Mouse (Mus musculus) layer of hippocampus, adult 2 months (tissue): Measurements from ENCODE around the gene Nol12. TPM values are rescaled to one million over a fixed set of nuclear protein-coding genes. Genes with fewer than 3 reads are reported as not detected.

ENCODE experiments used
- DNase-seq, 2 experiments: peaks; one replicate each; pipeline ENCODE4 v3.0.0; 2022; ENCODE audit warnings: low spot score in 2 of 2
- H3K27ac ChIP-seq: fragments of 200-600 bp; 2 replicates; pipeline ENCODE4 v1.8.1; 2022
- H3K4me3 ChIP-seq: fragments of 200-600 bp; 2 replicates; pipeline ENCODE4 v1.8.1; 2022; ENCODE audit warnings: mild to moderate bottlenecking
- CTCF ChIP-seq: fragments of 200-600 bp; conservative IDR thresholded peaks from 2 replicates; pipeline ENCODE4 v1.8.1; 2022; ENCODE audit warnings: antibody characterized with exemption, mild to moderate bottlenecking, moderate library complexity
- long read RNA-seq, 2 experiments: library from polyadenylated mRNA; stranded (forward); transcript quantifications; one replicate each; pipeline ENCODE4 v2.0.0; 2021; ENCODE audit warnings: borderline mapping rate in 2 of 2
- total RNA-seq, 2 experiments: library from RNA; stranded (reverse); gene quantifications; 2 replicates each; pipeline ENCODE4 v1.2.3; 2021

Gene Nol12
- 10 to 100 TPM; 41.4 to 41.8 TPM for total RNA-seq
- long read RNA-seq, experiment 1, transcript Nol12-203 (6 exons, 3,721 nt), result major isoform, 14 of 20 reads
- long read RNA-seq, experiment 1, partial matches to known transcripts, result 4 of 20 reads
- long read RNA-seq, experiment 1, other reads (novel, unspliced or antisense), result 2 of 20 reads
- long read RNA-seq, experiment 2, transcript Nol12-203 (6 exons, 3,721 nt), result major isoform, 21 of 30 reads
- long read RNA-seq, experiment 2, partial matches to known transcripts, result 2 of 30 reads
- long read RNA-seq, experiment 2, other reads (novel, unspliced or antisense), result 7 of 30 reads

DNA sequence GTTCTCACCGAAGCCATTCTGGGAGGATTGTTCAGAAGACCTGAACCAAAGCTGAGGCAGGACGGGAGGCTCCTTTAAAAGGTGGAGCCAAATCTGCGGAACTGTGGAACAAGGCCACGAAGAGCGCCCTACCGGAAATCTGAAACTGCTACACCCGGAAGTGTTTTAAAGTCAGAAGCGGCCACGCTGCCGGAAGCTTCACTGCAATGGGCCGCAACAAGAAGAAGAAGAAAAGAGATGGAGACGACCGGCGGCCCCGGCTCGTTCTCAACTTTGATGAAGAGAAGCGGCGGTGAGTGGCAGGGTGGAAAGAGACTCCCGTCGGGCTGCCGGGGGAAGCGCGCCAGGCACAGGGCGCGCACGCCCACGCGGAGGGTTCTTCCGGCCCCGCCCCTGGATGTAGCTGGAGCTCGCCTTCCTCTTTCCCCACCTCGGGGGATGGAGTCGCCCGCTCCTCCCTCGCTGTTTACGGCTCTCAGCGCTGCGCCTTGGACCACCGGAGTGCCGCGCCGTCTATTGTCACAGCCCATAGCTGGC lies at the start of gene Nol12:
Nol12 (plus strand) TSS at position 150 of the 537 bp plus-strand sequence.
- peak within 1 kb of the TSS; percentile 95 for H3K27ac ChIP-seq
- H3K4me3 ChIP-seq, result peak within 1 kb of the TSS; percentile 92
- peak; percentile 60 for TF ChIP-seq CTCF
- peak; percentile 84 to 88 for DNase-seq

DNA sequence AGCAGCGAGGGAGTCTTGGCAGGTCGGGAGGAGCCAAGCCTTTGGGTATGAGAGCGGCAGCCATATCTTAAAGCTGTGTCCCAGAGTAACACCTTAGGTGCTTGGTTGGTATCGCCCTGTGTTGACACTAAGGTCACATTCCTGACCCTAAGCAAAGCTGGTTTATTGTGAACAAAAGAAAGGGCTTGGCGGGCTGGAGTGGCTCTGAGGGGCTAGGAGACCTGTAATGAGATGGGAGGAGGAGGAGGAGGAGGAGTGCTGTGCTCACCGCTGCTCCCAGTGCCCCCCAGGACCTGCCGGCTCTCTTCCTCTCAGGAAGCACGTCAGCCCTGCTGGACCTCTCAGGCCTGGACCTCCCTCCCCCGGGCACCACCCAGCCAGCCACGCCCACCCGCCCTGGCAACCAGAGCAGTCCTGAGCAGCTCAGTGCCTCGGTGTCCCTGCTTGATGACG lies 45.3 kb upstream of the Nol12 start:
- no peak overlapping the region for H3K4me3 ChIP-seq
- no peak for TF ChIP-seq CTCF
- no peak overlapping the region for H3K27ac ChIP-seq
- DNase-seq, result no peak

GRCm38 (mm10) chr15:78892440-78892839 lies 42.3 kb upstream of the Nol12 start:
- Histone ChIP-seq H3K27ac (no peak overlapping the region), H3K4me3 (no peak overlapping the region)
- no peak for DNase-seq
- TF ChIP-seq CTCF, result no peak

DNA sequence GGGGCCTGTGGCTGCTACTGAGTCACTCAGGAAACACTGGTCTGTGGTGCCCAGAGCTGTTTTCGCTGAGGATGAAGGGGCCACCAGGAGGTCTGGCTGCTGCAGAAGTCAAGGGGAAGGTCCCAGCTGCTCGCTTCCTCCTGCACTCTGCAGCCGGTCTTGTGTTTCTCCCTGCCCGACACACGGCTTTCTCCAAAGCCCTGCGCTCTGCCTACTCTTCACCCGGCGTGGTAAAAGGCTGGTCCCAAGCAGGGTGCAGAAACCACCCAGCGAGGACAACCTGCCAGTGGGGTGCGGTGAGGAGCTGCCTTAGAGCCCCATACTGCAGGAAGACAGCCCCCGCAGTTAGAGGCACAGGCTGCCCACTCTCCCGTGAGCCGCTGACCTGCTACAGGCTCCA lies 40.0 kb upstream of the Nol12 start:
- Histone ChIP-seq H3K4me3 (no peak overlapping the region), H3K27ac (no peak overlapping the region)
- no peak for DNase-seq
- no peak for TF ChIP-seq CTCF

- no peak overlapping the region for H3K27ac ChIP-seq
- no peak for DNase-seq
- no peak overlapping the region for H3K4me3 ChIP-seq
- TF ChIP-seq CTCF, result no peak
Observed at GRCm38 (mm10) chr15:78895741-78896140, 39.0 kb upstream of the Nol12 start.

- Histone ChIP-seq H3K27ac (no peak overlapping the region), H3K4me3 (no peak overlapping the region)
- no peak for DNase-seq
- no peak for TF ChIP-seq CTCF
Observed at GRCm38 (mm10) chr15:78896149-78896548, 38.6 kb upstream of the Nol12 start.

DNA sequence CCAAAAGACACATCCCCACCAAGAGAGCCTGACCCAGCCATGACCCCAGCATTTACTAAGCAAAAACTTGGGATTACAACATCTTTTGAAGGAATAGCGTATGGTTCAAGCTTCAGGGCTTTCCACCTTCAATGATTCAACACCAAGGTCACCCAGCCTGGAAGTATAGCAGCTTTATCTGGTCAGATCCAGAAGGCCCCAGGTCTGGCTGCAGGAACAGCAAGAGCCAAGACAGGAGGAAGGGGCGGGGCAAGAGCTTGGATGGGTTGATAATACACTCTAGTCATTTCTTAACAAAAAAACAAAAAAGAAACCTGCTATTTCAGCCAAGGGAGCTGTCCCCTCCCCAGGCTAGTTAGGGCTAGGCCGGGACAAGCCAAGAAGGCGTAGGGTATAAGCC lies 37.2 kb upstream of the Nol12 start:
- H3K27ac ChIP-seq, result no peak overlapping the region
- no peak for DNase-seq
- no peak overlapping the region for H3K4me3 ChIP-seq
- no peak for TF ChIP-seq CTCF

- H3K27ac ChIP-seq, result peak overlapping the region; percentile 64; the same call in 1 of the 2 replicates
- DNase-seq, result no peak
- no peak for TF ChIP-seq CTCF
Observed at GRCm38 (mm10) chr15:78898507-78899001, 36.2 kb upstream of the Nol12 start.

DNA sequence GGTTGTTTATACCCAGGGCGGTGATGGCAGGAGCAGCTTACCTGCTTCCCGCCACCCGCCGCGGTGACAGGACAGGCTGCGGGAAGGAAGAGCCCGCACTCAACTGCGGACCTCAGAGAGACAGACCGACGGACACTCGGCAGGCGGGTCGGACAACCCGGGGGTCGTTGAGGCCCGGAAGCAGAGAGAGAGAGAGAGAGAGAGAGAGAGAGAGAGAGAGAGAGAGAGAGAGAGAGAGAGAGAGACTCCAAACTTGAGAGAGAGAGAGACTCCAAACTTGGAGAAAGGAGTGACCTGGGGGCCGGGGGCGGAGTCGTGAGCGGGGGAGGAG lies 35.4 kb upstream of the Nol12 start, which contains the start of gene Gm49510:
Gm49510 (plus strand) TSS at position 259 of the 331 bp plus-strand sequence.
- H3K27ac ChIP-seq, result peak within 1 kb of the TSS; percentile 93
- no peak for DNase-seq
- peak within 1 kb of the TSS; percentile 87 for H3K4me3 ChIP-seq
- no peak for TF ChIP-seq CTCF

More at GRCm38 (mm10) chr15:78898507-78899001, 36.2 kb upstream of the Nol12 start:
- H3K4me3 ChIP-seq, result no peak overlapping the region

DNA sequence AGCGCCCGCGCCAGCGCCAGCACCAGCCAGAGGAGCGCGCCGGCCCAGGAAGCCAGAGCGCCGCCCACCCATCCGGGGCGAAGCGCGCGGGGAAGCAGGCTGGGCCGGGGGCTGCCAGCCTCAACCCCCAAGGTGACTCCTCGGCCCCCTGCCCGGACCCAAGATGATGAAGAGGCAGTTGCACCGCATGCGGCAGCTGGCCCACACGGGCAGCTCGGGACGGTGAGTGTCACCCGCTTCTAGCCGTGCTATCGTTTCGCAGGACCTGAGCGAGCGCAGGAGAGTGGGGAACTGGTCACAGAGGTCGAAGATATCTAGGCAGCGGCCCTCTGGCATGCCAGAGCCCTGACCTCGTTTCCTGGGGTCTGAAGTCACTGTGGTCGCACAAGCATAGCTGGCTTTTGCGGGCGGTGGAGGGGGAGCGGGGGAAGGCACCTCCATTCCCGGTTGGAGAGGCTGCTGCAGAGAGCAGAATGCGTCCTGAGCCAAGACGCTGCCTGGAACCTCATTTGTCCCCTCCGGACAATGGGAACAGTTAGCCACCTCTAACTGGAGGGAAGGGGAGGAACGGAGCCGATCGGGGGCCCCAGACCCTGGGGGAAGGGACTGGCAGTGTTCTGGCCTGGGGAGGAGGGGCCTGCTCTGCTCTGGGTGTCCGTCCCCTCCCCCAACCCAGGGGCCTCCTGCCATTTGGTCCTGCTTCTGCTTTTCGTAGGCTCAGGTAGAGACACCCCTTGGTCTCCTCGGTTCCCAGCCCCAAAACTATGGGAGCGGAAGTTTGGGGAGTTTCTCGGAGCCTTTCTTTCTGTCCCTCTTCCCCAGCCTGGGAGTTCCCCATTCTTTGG lies 34.8 kb upstream of the Nol12 start, which contains the start of gene Sh3bp1:
Sh3bp1 (plus strand) TSS at position 29 of the 845 bp plus-strand sequence.
- TF ChIP-seq CTCF, result no peak

GRCm38 (mm10) chr15:78900585-78901421 lies 33.9 kb upstream of the Nol12 start:
- no peak for DNase-seq
- H3K4me3 ChIP-seq, result peak overlapping the region; percentile 87
- TF ChIP-seq CTCF, result no peak
- H3K27ac ChIP-seq, result peak overlapping the region; percentile 93

More for the DNA sequence above, 34.8 kb upstream of the Nol12 start, which contains the start of gene Sh3bp1:
- H3K4me3 ChIP-seq, result peak within 1 kb of the TSS; percentile 87
- peak within 1 kb of the TSS; percentile 93 for H3K27ac ChIP-seq
- peak in 1 of 2 experiments; percentile 57 for DNase-seq

- DNase-seq, result no peak
- H3K4me3 ChIP-seq, result peak overlapping the region; percentile 87; the same call in 1 of the 2 replicates
- H3K27ac ChIP-seq, result no peak overlapping the region
- TF ChIP-seq CTCF, result no peak; the same call in 1 of the 2 replicates
Observed at GRCm38 (mm10) chr15:78901422-78901789, 33.3 kb upstream of the Nol12 start.
